Mouse (Mus musculus) left cerebral cortex, adult 2 months (tissue): Measurements from ENCODE around the gene 9430097D07Rik. TPM values are rescaled to one million over a fixed set of nuclear protein-coding genes. Genes with fewer than 3 reads are reported as not detected.
A peak's percentile ranks its signal among the peaks of the same experiment; 100 is the strongest.

Experiments used
- DNase-seq, 2 experiments: peaks; one replicate each; pipeline ENCODE4 v3.0.0; 2021 to 2022; ENCODE audit warnings: low spot score in 2 of 2, mixed read lengths in 1 of 2; ENCODE audit errors: extremely low spot score in 1 of 2
- H3K27ac ChIP-seq: fragments of 200-600 bp; 2 replicates; pipeline ENCODE4 v1.8.1; 2022
- H3K4me3 ChIP-seq: fragments of 200-600 bp; 2 replicates; pipeline ENCODE4 v1.8.1; 2022
- CTCF ChIP-seq: fragments of 200-600 bp; IDR thresholded peaks from 2 replicates; pipeline ENCODE4 v1.8.1; 2022; ENCODE audit warnings: antibody characterized with exemption, mild to moderate bottlenecking, moderate library complexity
- intact Hi-C: fragments of 180-260 bp; cut with DNase I; formaldehyde crosslinking; loops from one replicate; pipeline ENCODE4 v1.15.1; 2025
- total RNA-seq, 2 experiments: library from RNA; stranded (reverse); gene quantifications; 2 replicates each; pipeline ENCODE4 v1.2.3; 2021

Gene 9430097D07Rik
- total RNA-seq, 2 experiments from 2014 or later: 0.75 to 1.1 TPM

GRCm38 (mm10) chr2:32590224-32590623 lies 14.7 kb upstream of the 9430097D07Rik start:
- intact Hi-C loops: no loop called here
- Histone ChIP-seq H3K4me3 (no peak overlapping the region), H3K27ac (no peak overlapping the region; the same call in 1 of the 2 replicates)
- no peak for DNase-seq
- no peak for TF ChIP-seq CTCF

DNA sequence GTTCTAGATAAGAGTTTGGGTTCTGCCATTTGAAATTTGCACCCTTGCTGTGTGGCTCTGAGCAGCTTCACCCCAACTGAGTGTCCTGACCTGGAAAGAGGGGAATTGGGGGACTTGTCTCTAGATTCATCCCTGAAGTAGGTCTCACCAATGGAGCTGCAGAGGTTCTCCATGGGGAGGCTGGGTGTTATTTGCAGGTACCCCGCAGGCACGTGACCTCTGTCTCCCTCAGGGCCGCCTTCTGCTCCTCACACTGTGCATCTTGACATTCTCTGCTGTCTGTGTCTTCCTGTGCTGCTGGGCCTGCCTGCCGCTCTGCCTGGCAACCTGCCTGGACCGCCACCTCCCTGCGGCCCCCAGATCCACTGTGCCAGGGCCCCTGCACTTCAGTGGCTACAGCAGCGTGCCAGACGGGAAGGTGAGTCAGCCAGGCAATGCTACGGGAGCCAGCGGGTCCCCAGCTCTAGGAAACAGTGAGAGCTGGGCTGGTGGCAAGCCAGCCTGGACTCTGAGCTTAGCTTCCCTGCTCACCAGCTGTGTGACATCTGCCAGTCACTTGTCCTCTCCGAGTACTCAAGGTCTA lies 13.8 kb upstream of the 9430097D07Rik start:
- no peak for TF ChIP-seq CTCF
- Histone ChIP-seq H3K4me3 (peak overlapping the region; percentile 31), H3K27ac (peak overlapping the region; percentile 40; the same call in 1 of the 2 replicates)
- intact Hi-C loops: no loop called here
- peak; percentile 54 to 67 for DNase-seq

- DNase-seq: no peak
- TF ChIP-seq CTCF: no peak
- Histone ChIP-seq H3K4me3 (peak overlapping the region; percentile 62), H3K27ac (peak overlapping the region; percentile 84)
- intact Hi-C loops: loop anchor here (1.0 kb wide), 1 partner anchor 14 kb away; no protein-coding TSS in a partner anchor
These were observed 12.3 kb upstream of the 9430097D07Rik start for GRCm38 (mm10) chr2:32587731-32588321.

DNA sequence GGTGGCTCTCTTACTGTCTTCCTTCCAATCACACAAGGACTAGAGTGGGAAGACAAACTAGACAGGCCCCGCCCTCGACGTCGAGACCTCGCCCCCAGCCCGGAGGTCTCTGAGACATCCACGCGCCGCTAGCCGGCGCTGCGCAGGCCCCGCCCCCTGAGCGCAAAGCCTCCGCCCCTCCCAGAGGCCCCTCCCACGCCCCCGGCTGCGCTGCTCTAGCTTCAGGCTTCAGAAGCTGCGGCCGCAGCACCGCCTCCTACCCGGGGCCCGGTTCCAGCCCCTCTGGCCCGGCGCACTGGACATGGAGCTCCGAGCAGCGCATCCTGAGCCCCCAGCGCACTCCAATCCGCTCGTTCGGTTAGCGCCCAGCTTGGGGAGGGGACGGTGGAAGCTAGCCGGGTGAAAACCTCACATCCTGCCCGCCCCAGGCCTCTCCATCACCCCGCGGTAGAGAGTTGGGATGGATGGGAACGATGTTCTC lies 11.4 kb upstream of the 9430097D07Rik start, which contains the start of gene St6galnac4:
Gene St6galnac4 (plus strand): TSS at position 225 of the 481 bp plus-strand sequence.
- intact Hi-C loops: loop anchor here (1.0 kb wide), 1 partner anchor 15 kb away; no protein-coding TSS in a partner anchor

DNA sequence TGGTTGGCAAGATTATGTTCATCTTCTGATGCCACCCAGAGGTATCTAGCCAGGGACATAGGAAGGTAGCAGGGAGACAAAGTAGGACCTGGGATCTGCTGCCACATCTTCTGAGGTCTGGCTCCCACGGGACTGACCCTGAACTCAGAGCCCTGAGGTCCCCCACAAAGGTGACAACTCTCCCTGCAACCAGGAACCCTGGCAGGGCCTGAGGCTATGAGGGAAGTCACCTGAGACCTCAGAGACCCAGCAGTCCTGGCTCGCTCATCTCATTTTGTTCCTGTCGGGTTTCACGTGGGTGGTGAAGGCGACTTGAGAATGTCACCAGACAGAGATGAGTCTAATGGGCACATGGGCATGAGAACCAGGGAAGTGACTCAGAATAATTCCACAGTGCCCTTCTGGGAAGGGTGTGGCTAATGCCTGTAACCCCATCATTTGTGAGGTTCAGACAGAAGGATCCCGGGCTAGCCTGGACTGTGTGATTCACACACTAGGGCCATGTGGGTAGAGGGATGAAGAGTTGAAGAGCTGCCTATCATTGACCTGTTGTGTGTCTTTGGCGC lies 9.7 kb upstream of the 9430097D07Rik start:
- no peak for DNase-seq
- H3K27ac ChIP-seq: no peak overlapping the region
- no peak overlapping the region for H3K4me3 ChIP-seq
- TF ChIP-seq CTCF: no peak
- intact Hi-C loops: no loop called here

More for the DNA sequence above, 11.4 kb upstream of the 9430097D07Rik start, which contains the start of gene St6galnac4:
- peak; percentile 89 for DNase-seq
- Histone ChIP-seq H3K4me3 (peak within 1 kb of the TSS; percentile 62), H3K27ac (peak within 1 kb of the TSS; percentile 84)
- peak; percentile 23 for TF ChIP-seq CTCF

DNA sequence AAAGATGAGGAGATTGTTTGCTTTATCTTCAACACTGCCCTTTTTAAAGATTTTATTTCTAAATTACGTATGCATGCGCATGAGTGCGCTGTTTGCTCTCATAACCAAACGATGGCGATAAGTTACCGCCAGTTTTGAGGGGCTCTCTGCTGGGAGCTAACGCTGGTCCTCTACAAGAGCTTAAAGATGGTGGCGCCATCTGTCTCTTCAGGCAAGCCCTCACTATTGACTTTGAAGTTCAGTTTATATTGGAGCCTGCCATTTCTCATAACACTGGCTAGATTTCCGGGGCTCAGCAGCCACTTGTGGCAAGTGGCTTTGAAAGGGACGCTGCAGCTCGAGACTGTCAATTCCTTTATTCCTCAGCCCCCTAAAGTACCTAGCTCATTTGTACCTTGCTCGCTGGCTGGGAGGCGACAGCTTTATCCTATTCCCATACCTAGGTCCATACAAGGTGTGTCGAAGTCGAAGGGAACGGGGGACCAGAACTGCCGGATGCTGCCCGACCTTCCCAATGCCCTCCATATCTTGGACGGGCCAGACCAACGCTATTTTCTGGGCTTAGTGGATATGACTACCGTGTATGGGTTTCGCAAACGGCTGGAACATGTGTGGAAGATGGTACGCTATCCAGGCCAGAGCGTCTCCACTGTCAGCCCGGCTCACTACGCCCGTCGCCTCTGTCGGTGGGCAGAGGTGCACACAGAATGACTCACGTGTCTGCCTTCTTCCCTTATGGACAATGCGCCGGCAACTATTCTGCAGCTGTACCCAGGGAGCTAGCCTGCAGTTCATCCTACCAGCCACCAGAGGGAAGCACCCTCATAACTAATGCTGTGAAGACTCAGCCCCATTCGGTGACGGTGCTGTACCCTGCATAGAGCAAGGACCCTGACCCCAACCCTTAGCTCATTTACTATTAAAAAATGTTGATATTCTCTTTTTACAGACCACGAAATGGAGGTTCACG lies 7.6 kb upstream of the 9430097D07Rik start:
- DNase-seq: peak; percentile 82 to 85
- H3K27ac ChIP-seq: no peak overlapping the region

GRCm38 (mm10) chr2:32581450-32582095 lies 6.1 kb upstream of the 9430097D07Rik start:
- peak; percentile 13 for TF ChIP-seq CTCF
- DNase-seq: peak; percentile 72 to 79
- Histone ChIP-seq H3K4me3 (peak overlapping the region; percentile 32), H3K27ac (0 out of 2 replicates have a peak overlapping the region, but pooled peaks have one; percentile 4)
- intact Hi-C loops: loop anchor here (5.0 kb wide), 1 partner anchor 111 kb away; no protein-coding TSS in a partner anchor

More for the DNA sequence above, 7.6 kb upstream of the 9430097D07Rik start:
- no peak; the same call in none of the 2 replicates for TF ChIP-seq CTCF
- 0 out of 2 replicates have a peak overlapping the region, but pooled peaks have one; percentile 9 for H3K4me3 ChIP-seq
- intact Hi-C loops: loop anchor here (1.0 to 5.0 kb wide), 2 partner anchors 19 to 109 kb away; no protein-coding TSS in a partner anchor

DNA sequence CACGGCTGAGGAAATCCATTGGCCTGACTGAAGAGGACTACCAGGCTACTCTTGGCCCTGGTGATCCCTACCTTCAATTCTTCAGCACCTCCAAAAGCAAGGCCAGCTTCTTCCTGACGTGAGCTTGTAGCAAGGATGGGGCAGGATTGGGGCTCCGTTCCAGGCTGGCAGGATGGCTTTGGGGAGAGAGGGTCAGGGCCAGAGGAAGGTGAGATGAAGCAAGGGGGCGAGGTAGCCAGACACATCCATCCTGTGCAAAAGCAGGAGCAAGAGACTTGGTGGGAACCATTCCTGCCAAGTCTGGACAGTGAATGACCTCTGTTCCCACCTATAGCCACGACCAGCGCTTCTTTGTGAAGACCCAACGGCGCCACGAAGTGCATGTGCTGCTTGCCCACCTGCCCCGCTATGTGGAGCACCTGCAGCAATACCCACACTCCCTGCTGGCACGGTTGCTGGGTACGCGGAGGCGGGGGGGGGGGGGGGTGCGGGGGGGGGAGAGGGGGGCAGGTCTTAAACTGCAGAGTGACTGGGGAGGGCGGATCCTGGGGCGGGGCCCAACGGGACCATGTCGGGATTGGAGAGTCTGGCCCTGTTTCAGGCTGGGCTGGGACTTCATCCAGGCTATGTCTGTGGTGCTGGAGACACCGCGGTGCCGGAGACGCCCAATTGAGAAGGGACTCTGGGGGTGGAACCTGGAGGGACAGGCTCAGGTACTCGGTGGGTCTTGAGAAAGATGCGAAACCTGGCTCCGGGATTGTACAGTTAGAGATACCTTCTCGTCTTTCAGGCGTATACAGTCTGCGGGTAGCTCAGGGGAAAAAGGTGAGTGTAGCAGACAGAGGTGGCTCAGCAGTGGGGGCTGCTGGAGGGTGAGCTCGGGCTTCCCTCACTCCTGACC lies 2.9 kb upstream of the 9430097D07Rik start:
- TF ChIP-seq CTCF: no peak
- Histone ChIP-seq H3K4me3 (no peak overlapping the region), H3K27ac (no peak overlapping the region)
- peak in 1 of 2 experiments; percentile 51 for DNase-seq
- intact Hi-C loops: loop anchor here (5.0 kb wide), 1 partner anchor 34 kb away; no protein-coding TSS in a partner anchor

DNA sequence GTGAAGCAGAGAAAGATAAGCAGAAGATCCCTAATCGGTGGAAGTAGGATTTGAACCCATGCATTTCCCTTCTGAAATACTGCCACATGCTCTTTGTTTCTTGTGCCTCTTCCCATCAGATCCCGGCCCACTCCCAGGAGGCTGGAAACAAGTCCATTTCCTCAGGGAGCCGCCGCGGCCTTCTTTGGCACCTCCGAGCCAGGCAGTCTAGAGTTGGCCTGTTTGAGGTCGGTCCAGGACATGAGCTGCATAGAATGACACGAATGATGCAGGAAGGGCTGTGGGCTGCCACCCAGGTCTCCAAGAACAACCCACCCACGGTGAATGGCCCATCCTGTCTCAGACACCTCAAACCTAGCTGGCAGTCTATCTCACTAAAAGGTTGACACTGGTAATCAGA lies 1.0 kb upstream of the 9430097D07Rik start:
- Histone ChIP-seq H3K4me3 (no peak overlapping the region), H3K27ac (no peak overlapping the region; the same call in 1 of the 2 replicates)
- intact Hi-C loops: loop anchor here (5.0 kb wide), 1 partner anchor 36 kb away; no protein-coding TSS in a partner anchor
- no peak for DNase-seq
- TF ChIP-seq CTCF: no peak
